Mouse (Mus musculus) heart, adult 2 months (tissue): Measurements from ENCODE around the gene Best1.
A peak's percentile ranks its signal among the peaks of the same experiment; 100 is the strongest.

Experiments used
- CTCF ChIP-seq: fragments of 200-600 bp; IDR thresholded peaks from 2 replicates; pipeline ENCODE4 v1.8.1; 2022; ENCODE audit warnings: antibody characterized with exemption, mild to moderate bottlenecking, moderate library complexity
- EP300 ChIP-seq: fragments of 200-500 bp; IDR thresholded peaks from 2 replicates; pipeline ENCODE4 v1.6.1; 2011; ENCODE audit warnings: low read depth, low read length, control low read depth; ENCODE audit not compliant: insufficient read depth

DNA sequence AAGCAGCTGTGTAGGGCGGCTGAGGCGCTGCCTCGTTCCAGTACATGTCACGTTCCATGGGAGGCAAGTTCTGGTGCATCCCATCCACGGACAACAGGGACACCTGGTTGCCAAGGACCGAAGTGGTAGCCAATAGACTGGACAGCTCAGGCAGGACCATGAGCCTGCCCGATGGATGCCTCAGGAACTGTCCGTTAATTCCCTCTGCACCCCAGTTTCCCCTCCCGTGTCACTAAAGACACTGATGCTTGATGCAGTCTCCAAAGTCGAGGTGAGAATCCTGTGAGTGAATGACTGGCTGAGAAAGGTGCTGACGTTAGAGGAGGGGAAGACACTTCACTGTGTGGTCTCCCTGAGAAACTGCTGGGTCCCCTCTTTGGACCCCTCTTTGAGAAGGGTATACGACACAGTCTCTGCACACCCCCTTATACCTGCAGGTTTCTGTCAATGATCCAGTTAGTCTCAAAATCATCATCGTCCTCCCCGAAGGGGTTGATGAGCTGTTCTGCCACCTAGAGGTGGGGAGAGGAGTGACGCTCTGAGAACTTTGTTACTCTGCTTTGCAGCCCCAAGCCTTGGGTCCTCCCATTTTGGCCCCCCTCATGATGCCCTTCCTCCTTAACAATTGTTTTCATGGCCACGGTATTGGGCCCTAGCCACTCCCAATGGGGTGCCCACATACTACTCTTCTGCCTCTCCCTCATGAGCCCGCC, 12.1 kb downstream of the Best1 start:
- TF ChIP-seq CTCF (peak; percentile 83), EP300 (no peak)
